Comparison of ENCODE assay signal across 8 mouse cellular contexts in the genomic region with DNA sequence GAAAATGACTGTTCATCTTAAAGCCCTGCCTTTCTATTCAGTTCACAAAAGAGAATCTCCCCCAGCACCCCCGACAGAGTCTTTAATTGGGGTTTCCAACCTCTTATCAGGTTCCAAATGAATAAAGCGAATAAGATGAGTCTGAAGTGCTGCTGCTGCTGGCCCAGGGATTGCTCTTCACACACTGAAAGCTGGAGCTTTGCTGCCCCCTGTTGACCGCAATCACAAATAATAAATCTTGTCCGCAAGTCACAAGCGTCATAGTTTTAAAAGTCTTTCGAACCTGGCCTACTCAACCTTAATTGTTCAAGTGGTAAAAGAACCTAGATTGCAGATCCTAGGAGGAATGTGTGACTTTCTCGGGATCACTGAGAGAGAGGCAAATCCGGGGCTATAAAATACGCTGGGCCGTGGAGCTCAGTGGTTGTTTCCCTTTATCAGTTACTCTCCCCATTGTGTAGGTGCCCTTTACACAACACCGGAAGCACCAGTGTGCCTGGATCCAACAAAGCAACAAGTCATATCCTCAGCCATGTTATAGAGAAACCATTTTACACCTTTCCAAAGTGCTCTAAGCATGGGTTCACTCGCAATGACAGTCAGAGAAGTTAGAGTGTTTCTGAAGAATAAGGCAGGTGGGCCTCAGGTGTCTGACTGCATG. TPM values are rescaled to one million over a fixed set of nuclear protein-coding genes. Genes with fewer than 3 reads are reported as not detected.
DNase-seq lines count a peak whose midpoint lies in the region; ATAC-seq lines count a peak whose summit lies in the region.
"Had no signal": no experiment of that assay in that cellular context is flagged by ENCODE, and none has a peak within 500 bp of the region (broad histone marks: within the 10 kb centered on the region; RNA-seq: fewer than 3 reads in every experiment).

No protein-coding gene starts in this region.

- H3K4me3 ChIP-seq in midbrain, embryonic 13.5 days (replicated peaks): no peak overlapping the region

- peak; percentile 74 for ATAC-seq in midbrain, embryonic 13.5 days

- H3K9me3 ChIP-seq in midbrain, embryonic 13.5 days: no peaks in the 10 kb centered on the region

- intact Hi-C loops in left cerebral cortex, postnatal 25 days (cut with DNase I): loop anchor here (1.0 to 10.0 kb wide), 4 partner anchors 588 to 1093 kb away; no protein-coding TSS in a partner anchor

- H3K36me3 ChIP-seq in midbrain, embryonic 13.5 days: no peaks in the 10 kb centered on the region

- H3K27ac ChIP-seq in midbrain, embryonic 13.5 days: no peak overlapping the region
- H3K27ac ChIP-seq: macrophage had no signal

- H3K27me3 ChIP-seq in midbrain, embryonic 13.5 days: no peaks in the 10 kb centered on the region

- no peaks in the 10 kb centered on the region for H3K4me1 ChIP-seq in midbrain, embryonic 13.5 days (replicated peaks)

- H3K4me2 ChIP-seq in midbrain, embryonic 13.5 days (replicated peaks): no peak overlapping the region

- WGBS in midbrain, embryonic 13.5 days: 29% methylated on average over 12 of the region's 12 CpGs

- H3K9ac ChIP-seq in midbrain, embryonic 13.5 days (replicated peaks): no peak overlapping the region

- DNase-seq in T-cell, adult 2 months (ENCODE audit: low spot score): peak; percentile 62
- peak; percentile 51 for DNase-seq in cerebellum, adult 9-10 months
- DNase-seq in frontal cortex, postnatal 25 days (ENCODE audit: low spot score in 2 of 2): peak; percentile 73 to 77
- DNase-seq in induced T-regulatory cell, adult 2 months (ENCODE audit: low read depth): peak; percentile 87
- DNase-seq in left cerebral cortex, postnatal 25 days (ENCODE audit: low spot score in 2 of 2): peak; percentile 79 to 85
- peak; percentile 52 for DNase-seq in skeletal muscle tissue, adult 2 months (ENCODE audit: low read depth, low spot score)

RNA-seq across cellular contexts. Expression of a gene that starts 21.6 kb away (rescaled TPM):
- total RNA-seq in left cerebral cortex, postnatal 25 days (2021): 1 to 10 TPM; 9.1 to 9.7 TPM
- polyA plus RNA-seq in midbrain, embryonic 13.5 days (2015; fragmentation: Nextera tagmentation; extraction: Ambion mirVana): 23.0 and 25.0 TPM in 2 replicates
